42 mouse cellular contexts compared by ENCODE assay signal in genomic region chr3:116681160-116681559, GRCm38 (mm10). TPM values are rescaled to one million over a fixed set of nuclear protein-coding genes. Genes with fewer than 3 reads are reported as not detected.
"Had no signal": no experiment of that assay in that cellular context is flagged by ENCODE, and none has a peak within 500 bp of the region (broad histone marks: within the 10 kb centered on the region; RNA-seq: fewer than 3 reads in every experiment).

Gm43191 (minus strand) TSS chr3:116681260.

- H3K4me1 ChIP-seq: heart, embryonic 10.5 days; heart, embryonic 12.5 days; heart, embryonic 13.5 days; heart, embryonic 15.5 days; hindbrain, embryonic 10.5 days; hindbrain, embryonic 12.5 days; hindbrain, embryonic 13.5 days; hindbrain, embryonic 15.5 days; intestine, embryonic 15.5 days; kidney, embryonic 15.5 days had no signal

- H3K27ac ChIP-seq: heart, embryonic 10.5 days; heart, embryonic 13.5 days; heart, embryonic 15.5 days; hindbrain, embryonic 10.5 days; hindbrain, embryonic 12.5 days; hindbrain, embryonic 13.5 days; hindbrain, embryonic 14.5 days; hindbrain, embryonic 15.5 days; hindbrain, postnatal 0 days; intestine, embryonic 15.5 days; kidney, embryonic 15.5 days; kidney, postnatal 0 days; layer of hippocampus, adult 2 months had no signal

- H3K4me2 ChIP-seq: heart, embryonic 11.5 days; heart, embryonic 12.5 days; heart, embryonic 13.5 days; heart, embryonic 15.5 days; hindbrain, embryonic 12.5 days; hindbrain, embryonic 13.5 days; hindbrain, embryonic 14.5 days; hindbrain, embryonic 15.5 days; intestine, embryonic 15.5 days; kidney, embryonic 15.5 days had no signal

- H3K9me3 ChIP-seq: heart, embryonic 10.5 days; heart, embryonic 12.5 days; heart, embryonic 13.5 days; heart, embryonic 15.5 days; hindbrain, embryonic 10.5 days; hindbrain, embryonic 12.5 days; hindbrain, embryonic 13.5 days; hindbrain, embryonic 15.5 days; intestine, embryonic 15.5 days; kidney, embryonic 15.5 days had no signal

- H3K4me3 ChIP-seq: heart, embryonic 10.5 days; heart, embryonic 12.5 days; heart, embryonic 13.5 days; heart, embryonic 15.5 days; hindbrain, embryonic 10.5 days; hindbrain, embryonic 12.5 days; hindbrain, embryonic 13.5 days; hindbrain, embryonic 15.5 days; intestine, embryonic 15.5 days; kidney, embryonic 15.5 days; layer of hippocampus, adult 2 months had no signal

- DNase-seq: heart, postnatal 10 days; heart, postnatal 14 days; heart, postnatal 36 days; heart, postnatal 4 days; kidney, adult 11 months; kidney, adult 18-20 months; kidney, adult 2 months; kidney, adult 8-10 months; kidney, adult 9 months; kidney, postnatal 10 days; kidney, postnatal 14 days; kidney, postnatal 25 days; kidney, postnatal 36 days; kidney, postnatal 4 days; layer of hippocampus, adult 9-11 months; layer of hippocampus, postnatal 36 days had no signal

- ATAC-seq: hindbrain, embryonic 16.5 days; hindbrain, postnatal 0 days; inflammation-experienced regulatory T-cells, adult 6 months; intestine, embryonic 15.5 days; intestine, embryonic 16.5 days; intestine, postnatal 0 days had no signal

- H3K27me3 ChIP-seq: heart, embryonic 12.5 days; heart, embryonic 13.5 days; heart, embryonic 15.5 days; hindbrain, embryonic 12.5 days; hindbrain, embryonic 13.5 days; hindbrain, embryonic 15.5 days; intestine, embryonic 15.5 days; kidney, embryonic 15.5 days had no signal

- H3K9ac ChIP-seq: heart, embryonic 12.5 days; heart, embryonic 13.5 days; heart, embryonic 15.5 days; hindbrain, embryonic 12.5 days; hindbrain, embryonic 13.5 days; hindbrain, embryonic 14.5 days; hindbrain, embryonic 15.5 days; intestine, embryonic 15.5 days; kidney, embryonic 15.5 days had no signal

RNA-seq across cellular contexts. Expression of gene Gm43191, which starts in this region (rescaled TPM):
- polyA plus RNA-seq: heart, embryonic 11.5 days; heart, embryonic 12.5 days; heart, embryonic 13.5 days; heart, embryonic 14.5 days; heart, embryonic 15.5 days; heart, embryonic 16.5 days; heart, postnatal 0 days; hindbrain, embryonic 10.5 days; hindbrain, embryonic 11.5 days; hindbrain, embryonic 12.5 days; hindbrain, embryonic 14.5 days; hindbrain, embryonic 15.5 days; hindbrain, embryonic 16.5 days; hindbrain, postnatal 0 days; inflammation-experienced regulatory T-cells, adult 6 months; intestine, embryonic 14.5 days; intestine, embryonic 15.5 days; intestine, embryonic 16.5 days; intestine, postnatal 0 days; kidney, adult 2 months; kidney, embryonic 14.5 days; kidney, embryonic 15.5 days; kidney, postnatal 0 days; large intestine, adult 2 months had no signal
